Mouse (Mus musculus) cerebellum, adult 18-20 months (tissue): Measurements from ENCODE around the gene Shank2.

Experiments used
- DNase-seq, 2 experiments: peaks; one replicate each; pipeline ENCODE4 v3.0.0; 2021

Shank2 gene

DNA sequence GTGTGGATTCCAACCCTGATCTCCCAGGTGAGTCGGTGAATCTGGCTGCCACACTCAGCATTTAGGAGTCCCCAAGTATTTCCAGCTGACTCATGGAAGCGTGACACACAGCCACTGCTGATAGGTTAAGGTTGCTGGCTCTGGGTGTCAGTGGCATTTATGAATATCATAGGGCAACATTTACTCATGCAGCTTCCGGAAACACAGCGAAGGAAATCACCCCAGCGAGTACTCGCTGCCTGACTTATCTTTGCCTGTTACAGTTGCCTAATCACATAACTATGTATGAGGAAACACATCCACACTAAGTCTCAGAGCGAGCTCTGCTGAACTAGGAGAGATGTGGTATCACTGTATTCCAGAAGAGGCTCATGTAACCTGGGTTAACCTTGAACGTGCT lies 231.8 kb downstream of the Shank2 start:
- DNase-seq, result no peak

GRCm38 (mm10) chr7:144234783-144235182 lies 233.1 kb downstream of the Shank2 start:
- peak in 1 of 2 experiments; percentile 5 for DNase-seq

- no peak for DNase-seq
These were observed 233.8 kb downstream of the Shank2 start for GRCm38 (mm10) chr7:144235523-144235922.

- no peak for DNase-seq
These were observed 235.1 kb downstream of the Shank2 start for GRCm38 (mm10) chr7:144236802-144237201.

- no peak for DNase-seq
These were observed 236.7 kb downstream of the Shank2 start for GRCm38 (mm10) chr7:144238409-144238808.

- no peak for DNase-seq
These were observed 237.3 kb downstream of the Shank2 start for GRCm38 (mm10) chr7:144238992-144239391.

DNA sequence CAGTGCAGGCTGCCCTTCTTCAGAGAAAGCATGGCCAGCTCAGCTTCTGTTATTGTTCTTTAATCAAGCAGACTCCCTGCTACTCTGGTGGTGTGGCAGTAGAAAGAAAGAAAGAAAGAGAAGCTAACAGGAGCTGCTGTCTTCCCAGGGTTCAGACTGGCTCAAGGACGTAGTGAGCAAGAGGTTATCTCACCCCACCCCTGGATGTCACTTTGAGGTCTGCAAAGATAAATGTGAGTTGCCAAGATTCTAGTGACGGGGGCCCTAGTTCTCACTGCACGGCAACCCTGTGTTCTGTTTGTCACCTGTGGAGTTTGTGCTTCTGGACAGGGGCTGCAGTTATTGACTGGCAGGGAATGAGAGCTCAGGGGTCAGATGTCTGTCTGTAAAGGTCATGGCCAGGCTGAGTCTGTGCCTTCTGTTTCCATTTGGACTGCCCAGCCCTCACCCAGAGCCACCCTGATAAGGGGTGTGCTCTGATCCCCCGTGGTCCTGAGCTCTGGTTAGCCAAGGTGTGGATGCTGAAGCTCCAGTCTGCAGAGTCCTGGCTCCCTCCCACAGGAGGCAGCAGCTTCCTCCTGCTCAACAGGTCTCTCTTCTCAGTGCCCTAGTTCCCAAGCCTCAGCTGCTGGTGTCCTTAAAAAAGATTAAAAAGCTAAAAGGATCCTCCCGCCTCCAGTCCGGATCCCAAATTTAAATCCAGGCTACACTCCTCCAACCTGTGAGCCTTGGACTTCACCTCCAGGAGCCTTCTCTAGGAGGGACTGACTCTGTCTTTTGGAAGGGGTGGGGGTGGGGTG lies 238.0 kb downstream of the Shank2 start:
- no peak for DNase-seq

- DNase-seq, result no peak
These were observed 239.1 kb downstream of the Shank2 start for GRCm38 (mm10) chr7:144240736-144241343.

DNA sequence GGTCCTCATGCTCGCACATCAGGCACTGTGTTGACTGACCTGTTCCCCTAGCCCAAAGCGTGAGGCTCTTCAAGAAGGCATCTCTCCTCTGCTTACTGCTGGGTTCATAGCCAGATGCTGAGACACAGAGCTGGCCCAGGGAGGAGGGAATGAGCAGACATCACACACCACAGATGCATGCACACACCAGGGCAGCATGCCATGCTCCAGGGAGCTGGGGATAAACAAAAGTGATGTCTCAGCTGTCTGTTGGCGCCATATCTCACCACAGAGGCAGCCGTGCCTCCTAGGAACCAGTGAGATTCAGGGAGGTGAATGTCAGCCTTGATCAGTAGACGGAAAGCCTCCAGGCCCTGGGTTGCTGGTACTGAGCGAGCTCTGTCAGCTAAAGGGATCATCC lies 242.5 kb downstream of the Shank2 start:
- DNase-seq, result no peak

- DNase-seq, result no peak
These were observed 244.5 kb downstream of the Shank2 start for GRCm38 (mm10) chr7:144246271-144246670.

DNA sequence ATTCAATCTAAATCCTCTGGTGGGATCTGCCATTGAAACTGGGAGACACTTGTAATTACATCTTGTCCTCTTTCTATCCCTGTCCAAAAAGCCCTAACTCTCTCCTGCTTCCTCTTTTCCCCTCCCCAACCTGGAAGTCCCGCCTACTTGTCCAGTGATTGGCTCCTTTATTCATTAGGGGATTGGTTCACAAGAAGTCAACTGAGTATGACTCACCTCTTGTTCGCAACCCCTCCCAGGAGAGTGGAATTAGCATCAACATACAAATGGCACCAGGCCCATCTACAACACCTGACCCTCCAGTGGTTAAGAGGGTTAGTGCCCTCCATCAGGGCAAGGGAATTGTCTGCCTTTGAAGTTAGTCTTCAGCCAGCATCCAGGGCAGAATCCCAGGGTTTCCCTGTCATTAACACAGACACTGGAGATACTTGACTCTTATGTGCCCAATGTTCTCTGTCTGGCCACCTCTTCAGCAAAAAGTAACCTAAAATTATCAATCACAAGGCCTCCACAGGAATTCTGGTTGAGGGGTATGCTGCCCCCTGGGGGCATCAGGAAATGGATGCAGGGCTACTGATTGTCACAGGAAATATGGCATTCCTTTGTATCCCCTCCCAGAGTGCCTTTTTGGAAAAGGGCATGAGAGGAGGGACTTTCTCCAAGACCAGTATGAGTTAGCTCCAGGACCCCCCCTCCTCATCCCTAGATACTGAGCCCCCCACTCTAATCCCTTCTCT lies 247.1 kb downstream of the Shank2 start:
- DNase-seq, result no peak

DNA sequence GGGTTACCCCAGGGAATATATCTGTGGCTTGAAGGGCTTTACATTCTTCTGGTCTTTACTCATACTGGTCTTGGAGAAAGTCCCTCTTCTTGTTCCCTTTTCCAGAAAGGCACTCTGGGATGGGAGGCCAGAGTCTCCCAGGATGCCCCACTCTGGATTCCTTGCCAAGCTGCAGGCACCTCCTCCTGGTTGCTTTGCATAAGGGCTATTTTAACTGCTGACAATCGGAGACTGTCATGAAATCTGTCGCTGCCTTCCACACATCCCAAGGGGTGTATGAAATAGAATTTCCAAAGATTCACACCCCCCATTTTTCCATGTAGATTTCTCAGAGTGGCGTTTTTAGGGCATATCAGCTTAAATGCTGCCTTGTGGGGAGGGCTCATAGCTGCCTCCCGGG lies 249.1 kb downstream of the Shank2 start:
- no peak for DNase-seq

- no peak for DNase-seq
These were observed 249.5 kb downstream of the Shank2 start for GRCm38 (mm10) chr7:144251250-144251649.

GRCm38 (mm10) chr7:144254674-144255246 lies 253.0 kb downstream of the Shank2 start:
- no peak for DNase-seq

GRCm38 (mm10) chr7:144257821-144258220 lies 256.1 kb downstream of the Shank2 start:
- DNase-seq, result no peak

- DNase-seq, result no peak
These were observed 256.6 kb downstream of the Shank2 start for GRCm38 (mm10) chr7:144258332-144258731.

GRCm38 (mm10) chr7:144262666-144263065 lies 260.9 kb downstream of the Shank2 start:
- DNase-seq, result no peak

GRCm38 (mm10) chr7:144266745-144267144 lies 265.0 kb downstream of the Shank2 start:
- no peak for DNase-seq

DNA sequence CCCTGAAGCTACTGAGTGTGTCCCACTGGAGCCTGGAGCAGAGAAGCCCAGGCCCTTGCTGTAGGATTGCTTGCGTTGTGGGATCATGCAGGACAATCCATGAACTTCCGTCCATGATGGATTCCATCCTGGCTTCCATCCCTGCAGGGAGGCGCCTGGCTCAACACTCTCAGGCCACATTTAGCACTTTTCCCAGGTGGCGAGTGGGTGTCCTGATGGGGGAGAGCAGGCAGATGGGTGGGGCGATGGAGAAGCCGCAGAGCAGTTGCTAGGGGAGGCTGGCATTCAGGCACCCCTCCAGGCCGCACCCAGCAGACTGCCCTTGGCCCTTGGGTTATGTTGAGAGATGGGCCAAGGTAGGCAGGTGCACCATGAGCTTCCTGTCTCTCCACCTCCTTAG lies 266.6 kb downstream of the Shank2 start:
- no peak for DNase-seq

DNA sequence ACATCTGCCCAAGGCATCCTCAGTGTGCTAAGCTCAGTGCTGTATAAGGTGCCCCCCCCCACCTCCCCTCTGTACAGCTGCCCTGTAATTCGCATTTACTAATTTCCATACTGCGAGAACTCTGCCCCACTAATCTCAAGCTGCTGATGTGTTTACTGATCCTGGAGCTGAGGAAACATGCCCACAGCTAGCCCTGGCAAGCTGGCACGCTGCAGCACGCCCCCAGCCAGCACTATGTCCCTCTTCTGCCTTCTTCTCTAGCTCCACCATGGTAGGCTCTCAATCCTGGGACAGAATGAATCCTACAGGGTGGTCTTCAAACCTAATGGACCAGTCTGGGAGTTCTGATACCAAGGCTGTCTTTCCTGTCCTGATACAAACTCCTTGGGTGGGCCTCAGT lies 267.1 kb downstream of the Shank2 start:
- DNase-seq, result no peak

- peak; percentile 76 to 81 for DNase-seq
These were observed 269.3 kb downstream of the Shank2 start for GRCm38 (mm10) chr7:144271074-144271473.

GRCm38 (mm10) chr7:144278703-144279102 lies 277.0 kb downstream of the Shank2 start:
- peak; percentile 38 to 43 for DNase-seq

DNA sequence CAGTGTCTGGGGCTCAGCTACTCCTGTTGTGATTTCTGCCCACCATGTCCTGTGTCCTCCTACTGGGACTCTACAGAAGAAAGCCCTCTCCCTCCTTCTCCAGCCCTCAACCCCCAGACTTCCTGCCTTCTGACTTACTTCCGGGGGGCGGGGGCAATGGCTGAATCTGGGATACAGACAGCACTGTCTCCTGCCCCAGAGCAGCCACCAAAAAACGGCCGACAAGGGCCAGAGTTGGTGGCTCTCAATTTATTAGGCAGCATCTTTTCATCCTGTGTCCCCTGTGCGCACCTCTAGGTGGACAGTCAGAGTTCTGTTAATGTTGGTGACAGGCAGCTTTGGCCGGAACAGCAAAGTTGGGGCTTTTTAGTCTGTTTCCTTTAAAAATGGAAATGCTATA lies 282.0 kb downstream of the Shank2 start:
- no peak for DNase-seq
